Mouse (Mus musculus) embryonic facial prominence, embryonic 10.5 days (tissue): ENCODE results near the gene Mpl. TPM values are rescaled to one million over a fixed set of nuclear protein-coding genes. Genes with fewer than 3 reads are reported as not detected.

ENCODE experiments used
- DNase-seq: peaks from one replicate; pipeline ENCODE4 v3.0.0-alpha.2; 2017; ENCODE audit warnings: low spot score
- H3K27ac ChIP-seq: fragments of 300-500 bp; sonication (generic); replicated peaks from 2 replicates; pipeline ENCODE4 v1.5.1; 2016; ENCODE audit warnings: mild to moderate bottlenecking
- H3K27me3 ChIP-seq: fragments of 300-500 bp; sonication (generic); replicated peaks from 2 replicates; pipeline ENCODE4 v1.6.1; 2016; ENCODE audit warnings: low read depth, mild to moderate bottlenecking; ENCODE audit not compliant: poor library complexity, severe bottlenecking
- H3K36me3 ChIP-seq: fragments of 300-500 bp; sonication (generic); replicated peaks from 2 replicates; pipeline ENCODE4 v1.6.1; 2016; ENCODE audit warnings: mild to moderate bottlenecking, moderate library complexity
- H3K4me1 ChIP-seq: fragments of 300-500 bp; sonication (generic); 2 replicates; pipeline ENCODE4 v1.6.1; 2016
- H3K4me3 ChIP-seq: fragments of 300-500 bp; sonication (generic); 2 replicates; pipeline ENCODE4 v1.5.1; 2016; ENCODE audit warnings: mild to moderate bottlenecking, moderate library complexity
- H3K9me3 ChIP-seq: fragments of 300-500 bp; sonication (generic); 2 replicates; pipeline ENCODE4 v1.6.1; 2016; ENCODE audit warnings: mild to moderate bottlenecking
- WGBS: fragments of 180-500 bp; shearing (Covaris S2); methylation state at CpG from one replicate; pipeline ENCODE4 v1.1.7; 2016; 5-methylcytosine and 5-hydroxymethylcytosine counted together
- polyA plus RNA-seq: library from polyadenylated mRNA; unstranded; fragments of >200 nt; fragmentation: Nextera tagmentation; extraction: Ambion mirVana; gene quantifications from 2 replicates; pipeline ENCODE4 v1.2.1, GENCODE M21; 2016

The Mpl gene
- polyA plus RNA-seq, result 0.94 and 1.2 TPM in 2 replicates

DNA sequence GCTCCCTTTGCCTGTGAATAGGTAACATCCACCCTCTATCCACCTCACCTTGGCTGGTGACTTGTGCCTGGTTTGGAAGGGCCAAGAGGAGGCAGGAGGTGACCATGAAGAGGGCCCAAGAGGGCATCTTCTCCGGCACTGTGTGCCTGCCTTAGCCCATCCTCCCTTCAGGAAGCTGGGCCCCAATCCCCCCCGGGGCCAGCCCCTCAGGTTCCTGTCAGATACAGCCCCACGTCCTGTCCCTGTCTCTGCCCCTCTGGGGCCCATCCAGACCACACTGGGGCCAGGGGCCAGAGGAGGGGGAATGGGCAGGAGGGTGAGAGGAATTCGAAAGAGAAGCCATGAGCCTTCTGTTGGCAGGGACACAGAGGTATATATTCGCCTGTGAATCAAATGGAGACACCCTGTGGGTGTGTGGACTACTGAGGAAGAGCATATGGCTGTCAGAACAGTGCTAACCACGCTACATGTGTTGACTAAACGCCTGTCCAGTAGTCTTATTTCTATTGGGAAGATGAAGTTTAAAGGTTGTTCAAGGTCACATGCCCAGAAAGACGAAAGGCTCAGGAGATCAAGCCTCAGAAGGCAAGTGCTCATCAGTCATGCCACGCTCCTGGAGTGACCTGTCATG lies at the start of gene Mpl:
Mpl (minus strand) TSS at position 169 of the 631 bp plus-strand sequence.
- no peaks in the 10 kb centered on the region for H3K9me3 ChIP-seq
- no peak within 1 kb of the TSS for H3K4me3 ChIP-seq
- no peaks in the 10 kb centered on the region for H3K36me3 ChIP-seq
- H3K27me3 ChIP-seq, result no peaks in the 10 kb centered on the region
- H3K4me1 ChIP-seq, result peaks cover 5% of the 10 kb centered on the region; the same call in 1 of the 2 replicates
- WGBS, result 74% methylated on average over 9 of the region's 9 CpGs
- 0 out of 2 replicates have a peak within 1 kb of the TSS, but pooled peaks have one; percentile 19 for H3K27ac ChIP-seq
- DNase-seq, result no peak

DNA sequence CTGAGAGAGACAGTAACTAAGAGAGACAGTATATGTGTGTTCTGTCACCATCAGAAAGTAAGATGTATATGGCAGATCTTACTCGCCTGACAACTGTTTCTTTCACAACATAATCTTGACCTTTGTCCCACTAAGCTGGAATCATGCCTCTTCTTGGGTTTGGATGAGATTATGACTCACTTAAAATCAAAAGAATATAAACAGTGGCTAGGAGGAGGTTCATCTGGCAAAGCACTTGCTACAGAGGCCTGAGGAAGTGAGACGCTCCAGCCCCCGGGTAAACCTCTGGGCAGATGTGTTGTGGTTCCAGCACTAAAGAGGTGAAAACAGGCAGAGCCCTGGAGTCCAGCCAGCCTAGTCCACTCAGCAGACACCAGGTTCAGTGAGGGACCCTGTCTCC lies 48.2 kb upstream of the Mpl start:
- peaks cover 10% of the 10 kb centered on the region for H3K4me1 ChIP-seq
- DNase-seq, result no peak
- WGBS, result 77% methylated on average over 3 of the region's 3 CpGs
- no peak overlapping the region for H3K27ac ChIP-seq
- H3K9me3 ChIP-seq, result no peaks in the 10 kb centered on the region
- H3K4me3 ChIP-seq, result no peak overlapping the region
- H3K27me3 ChIP-seq, result no peaks in the 10 kb centered on the region
- H3K36me3 ChIP-seq, result no peaks in the 10 kb centered on the region

DNA sequence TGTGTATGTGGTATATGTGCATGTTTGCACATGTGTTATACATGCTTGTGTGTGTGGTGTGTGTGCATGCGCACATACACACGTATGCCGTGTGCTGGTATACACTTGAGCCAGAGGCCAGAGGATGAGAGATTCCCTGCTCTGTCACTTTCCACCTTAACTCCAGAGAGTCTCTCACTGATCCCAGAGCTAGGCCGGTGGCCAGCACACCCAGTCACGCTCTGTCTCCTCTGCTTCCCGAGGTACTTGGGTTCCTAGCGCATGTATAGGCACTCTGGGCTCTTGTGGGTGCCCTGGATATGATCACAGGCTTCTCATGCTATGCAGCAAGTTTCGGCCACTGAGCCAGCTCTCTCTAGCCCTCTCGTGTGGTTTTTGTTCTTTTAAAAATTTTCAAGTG lies 43.5 kb upstream of the Mpl start:
- Histone ChIP-seq H3K36me3 (no peaks in the 10 kb centered on the region), H3K4me3 (no peak overlapping the region), H3K9me3 (no peaks in the 10 kb centered on the region), H3K27ac (no peak overlapping the region), H3K4me1 (peaks cover 8% of the 10 kb centered on the region; the same call in 1 of the 2 replicates), H3K27me3 (no peaks in the 10 kb centered on the region)
- 71% methylated on average over 9 of the region's 9 CpGs for WGBS
- DNase-seq, result no peak

DNA sequence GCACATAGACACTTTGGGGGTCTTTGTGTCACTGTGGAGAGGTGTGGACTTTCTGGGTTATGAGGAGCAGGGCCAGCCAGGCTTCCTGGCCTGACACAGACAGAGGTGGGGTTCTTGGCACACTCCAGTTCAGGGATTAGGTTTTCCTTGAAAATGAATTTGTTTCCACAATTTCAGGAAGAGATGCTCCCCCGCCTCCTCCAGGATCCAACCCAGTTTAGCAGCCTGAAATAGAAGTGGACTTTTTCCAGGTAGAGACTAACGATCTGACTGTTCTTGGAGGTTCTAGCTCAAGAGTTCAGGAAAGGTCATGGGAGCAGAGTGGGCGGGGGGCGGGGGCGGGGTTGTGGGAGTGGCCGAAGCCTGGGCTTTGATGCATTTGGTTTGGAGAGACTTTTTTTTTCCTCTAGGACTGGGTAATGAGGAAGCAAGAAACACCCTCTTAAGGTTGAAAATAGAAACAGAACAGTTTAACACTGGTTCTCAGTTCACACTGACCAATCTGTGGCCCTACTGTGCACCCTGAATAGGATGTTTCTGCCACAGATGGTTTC lies 42.9 kb upstream of the Mpl start:
- no peaks in the 10 kb centered on the region for H3K9me3 ChIP-seq
- no peak overlapping the region for H3K4me3 ChIP-seq
- H3K27me3 ChIP-seq, result no peaks in the 10 kb centered on the region
- H3K27ac ChIP-seq, result no peak overlapping the region
- peaks cover 8% of the 10 kb centered on the region; the same call in 1 of the 2 replicates for H3K4me1 ChIP-seq
- no peak for DNase-seq
- 52% methylated on average over 6 of the region's 6 CpGs for WGBS
- H3K36me3 ChIP-seq, result no peaks in the 10 kb centered on the region

DNA sequence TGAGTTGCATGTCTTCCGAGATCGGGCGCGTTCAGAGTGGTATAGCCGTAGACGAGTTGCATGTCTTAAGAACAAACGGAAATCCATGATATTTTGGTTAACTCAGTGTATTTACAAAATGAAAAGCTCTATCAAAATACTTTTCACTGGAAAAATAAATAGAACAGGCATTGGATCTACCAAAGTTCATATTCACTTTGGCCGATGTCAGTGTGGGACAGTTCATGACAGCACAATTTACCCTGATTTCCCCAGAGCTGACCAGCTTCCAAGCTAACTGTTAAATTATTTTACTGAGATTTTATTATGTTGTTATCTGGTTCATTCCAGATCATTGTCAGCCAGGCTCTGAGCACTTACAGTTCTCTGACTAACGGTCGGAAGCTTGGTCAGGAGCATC lies 33.1 kb upstream of the Mpl start:
- no peak overlapping the region for H3K4me3 ChIP-seq
- no peaks in the 10 kb centered on the region for H3K27me3 ChIP-seq
- H3K36me3 ChIP-seq, result no peaks in the 10 kb centered on the region
- H3K9me3 ChIP-seq, result no peaks in the 10 kb centered on the region
- DNase-seq, result no peak
- H3K4me1 ChIP-seq, result peaks cover 12% of the 10 kb centered on the region
- no peak overlapping the region for H3K27ac ChIP-seq
- 94% methylated on average over 10 of the region's 10 CpGs for WGBS

DNA sequence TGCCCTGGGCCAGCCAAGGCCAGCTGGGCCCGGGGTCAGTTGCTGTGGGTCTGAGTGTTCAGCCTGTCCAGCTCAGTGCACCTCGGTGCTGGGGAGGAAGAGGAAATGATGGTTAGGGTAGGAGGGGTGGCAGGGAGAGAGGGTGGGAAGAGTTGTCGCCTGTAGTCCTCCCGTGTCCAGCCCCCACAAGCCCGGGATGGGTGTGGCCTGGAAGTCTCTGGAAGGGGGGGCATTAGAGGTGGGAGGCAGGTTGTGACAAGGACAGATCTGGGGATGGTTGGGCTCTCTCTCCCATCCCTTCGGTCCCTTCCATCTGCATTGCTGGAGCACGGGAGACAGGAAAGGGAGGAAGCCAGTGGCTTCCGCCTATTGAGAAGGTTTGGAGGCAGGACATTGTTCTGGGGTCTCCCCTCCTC lies 32.4 kb upstream of the Mpl start, which contains the start of gene Tie1:
Tie1 (minus strand) TSS at position 345 of the 416 bp plus-strand sequence.
- H3K9me3 ChIP-seq, result no peaks in the 10 kb centered on the region
- no peak within 1 kb of the TSS for H3K4me3 ChIP-seq
- H3K36me3 ChIP-seq, result no peaks in the 10 kb centered on the region
- H3K4me1 ChIP-seq, result peaks cover 16% of the 10 kb centered on the region
- H3K27ac ChIP-seq, result peak within 1 kb of the TSS; percentile 30
- 69% methylated on average over 8 of the region's 8 CpGs for WGBS
- H3K27me3 ChIP-seq, result no peaks in the 10 kb centered on the region
- peak; percentile 24 for DNase-seq

DNA sequence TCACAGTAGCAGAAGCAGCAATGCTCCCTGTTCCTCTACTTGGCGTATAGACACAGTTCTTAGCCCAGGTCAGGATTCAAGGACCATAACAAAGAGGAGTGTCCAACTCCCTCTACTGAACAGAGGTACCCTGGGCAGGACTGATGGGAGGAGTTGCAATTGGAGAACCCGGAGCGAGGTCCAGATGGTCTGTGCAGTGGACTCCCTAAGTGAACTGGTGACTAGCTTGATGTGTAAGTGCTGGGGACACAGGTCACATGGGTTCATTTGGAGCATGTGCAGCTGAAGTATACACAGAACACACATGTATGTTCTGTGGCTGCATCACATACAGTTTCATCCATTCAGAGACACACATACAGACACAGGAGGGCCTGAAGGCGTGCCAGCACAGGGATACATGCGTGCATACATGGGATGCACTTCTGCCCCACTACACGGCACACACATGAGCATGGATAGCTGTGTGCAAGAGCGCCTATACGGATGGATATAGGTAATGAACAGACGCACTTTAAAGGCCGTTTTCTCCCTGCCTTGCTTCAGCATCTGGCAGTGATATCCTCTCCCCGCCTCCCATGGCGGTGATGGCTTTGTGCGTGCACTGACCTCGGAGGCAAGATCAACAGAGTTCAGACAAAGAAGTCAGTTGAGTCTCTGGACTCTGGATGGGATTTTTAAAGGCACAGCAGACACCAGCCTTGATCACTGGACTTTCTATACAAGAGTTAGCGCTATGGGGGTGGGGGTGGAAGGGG lies 19.6 kb upstream of the Mpl start:
- Histone ChIP-seq H3K27me3 (no peaks in the 10 kb centered on the region), H3K36me3 (no peaks in the 10 kb centered on the region), H3K9me3 (no peaks in the 10 kb centered on the region), H3K4me1 (peaks cover 38% of the 10 kb centered on the region), H3K4me3 (no peak overlapping the region), H3K27ac (peak overlapping the region; percentile 85)
- WGBS, result 32% methylated on average over 15 of the region's 15 CpGs
- peak; percentile 68 for DNase-seq

DNA sequence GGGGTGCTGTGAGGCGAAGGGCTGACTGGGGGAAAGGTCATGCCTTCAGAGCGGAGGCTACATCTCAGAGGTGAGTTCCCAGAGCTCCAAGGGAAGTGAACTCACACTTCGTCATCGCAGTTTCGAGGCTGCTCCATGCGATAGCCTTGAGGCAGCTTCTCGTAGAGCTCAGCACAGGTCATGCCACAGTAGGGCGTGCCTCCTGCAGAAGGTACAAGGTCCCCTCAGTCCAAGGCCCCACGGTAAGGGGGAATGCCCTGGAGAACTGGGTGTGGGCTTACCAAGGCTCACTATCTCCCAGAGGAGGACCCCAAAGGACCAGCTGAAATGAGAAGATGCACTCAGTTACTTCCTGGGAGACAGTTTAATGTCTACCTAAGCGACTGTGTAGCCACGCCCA lies 15.4 kb upstream of the Mpl start:
- 82% methylated on average over 11 of the region's 11 CpGs for WGBS
- H3K36me3 ChIP-seq, result no peaks in the 10 kb centered on the region
- peak overlapping the region; percentile 40; the same call in 1 of the 2 replicates for H3K27ac ChIP-seq
- peaks cover 7% of the 10 kb centered on the region; the same call in 1 of the 2 replicates for H3K9me3 ChIP-seq
- H3K4me3 ChIP-seq, result no peak overlapping the region
- peaks cover 41% of the 10 kb centered on the region for H3K4me1 ChIP-seq
- H3K27me3 ChIP-seq, result no peaks in the 10 kb centered on the region
- no peak for DNase-seq

DNA sequence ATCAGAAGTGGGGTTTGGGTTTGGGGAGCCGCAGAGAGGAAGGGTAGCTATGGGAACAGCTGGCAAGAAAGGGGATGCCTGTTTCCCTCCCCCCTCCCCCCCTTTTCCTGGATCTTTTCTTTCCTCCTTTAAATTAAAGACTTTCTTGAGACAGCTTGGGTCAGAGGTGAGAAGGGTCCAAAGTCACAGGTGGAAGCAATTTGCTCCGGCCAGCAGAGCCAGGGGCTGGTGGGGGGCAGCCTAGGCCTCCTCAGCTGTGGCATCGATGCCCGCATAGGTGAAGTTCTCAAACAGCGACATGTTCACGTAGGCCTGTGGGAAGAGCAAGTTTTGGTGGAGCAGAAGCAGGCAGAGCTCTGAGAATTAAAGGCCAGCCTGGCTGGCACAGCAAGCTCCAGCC lies 14.0 kb upstream of the Mpl start:
- Histone ChIP-seq H3K27me3 (no peaks in the 10 kb centered on the region), H3K4me1 (peaks cover 27% of the 10 kb centered on the region), H3K9me3 (peaks cover 7% of the 10 kb centered on the region; the same call in 1 of the 2 replicates), H3K4me3 (0 out of 2 replicates have a peak overlapping the region, but pooled peaks have one; percentile 14), H3K27ac (peak overlapping the region; percentile 80), H3K36me3 (no peaks in the 10 kb centered on the region)
- DNase-seq, result peak; percentile 62
- 28% methylated on average over 6 of the region's 6 CpGs for WGBS

DNA sequence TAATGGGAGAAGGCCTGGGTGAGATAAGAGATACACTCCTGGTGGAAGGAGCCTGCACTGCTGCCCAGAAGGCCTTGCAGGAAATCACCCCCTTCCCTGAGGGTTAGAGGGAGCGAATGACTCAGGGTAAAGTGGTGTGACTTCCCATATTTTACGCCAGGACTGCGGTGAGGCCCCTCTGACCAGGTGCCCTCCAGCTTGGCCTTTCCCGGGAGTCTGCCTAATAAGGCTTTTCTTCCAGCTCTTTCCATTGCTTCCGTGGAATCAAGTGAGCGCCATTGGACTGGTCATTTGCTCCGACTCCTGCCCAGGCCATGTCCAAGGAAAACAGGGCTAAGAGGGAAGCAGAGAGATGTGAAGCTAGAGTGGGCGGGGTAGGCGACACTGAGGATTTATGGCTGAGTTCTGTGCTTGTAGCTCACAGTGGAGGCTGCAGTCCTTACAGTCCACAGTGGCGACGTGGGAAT lies 8.4 kb upstream of the Mpl start:
- Histone ChIP-seq H3K4me3 (no peak overlapping the region), H3K9me3 (peaks cover 7% of the 10 kb centered on the region; the same call in 1 of the 2 replicates), H3K36me3 (no peaks in the 10 kb centered on the region), H3K27me3 (no peaks in the 10 kb centered on the region), H3K27ac (no peak overlapping the region; the same call in 1 of the 2 replicates), H3K4me1 (peaks cover 17% of the 10 kb centered on the region)
- WGBS, result 54% methylated on average over 11 of the region's 11 CpGs
- peak; percentile 39 for DNase-seq

DNA sequence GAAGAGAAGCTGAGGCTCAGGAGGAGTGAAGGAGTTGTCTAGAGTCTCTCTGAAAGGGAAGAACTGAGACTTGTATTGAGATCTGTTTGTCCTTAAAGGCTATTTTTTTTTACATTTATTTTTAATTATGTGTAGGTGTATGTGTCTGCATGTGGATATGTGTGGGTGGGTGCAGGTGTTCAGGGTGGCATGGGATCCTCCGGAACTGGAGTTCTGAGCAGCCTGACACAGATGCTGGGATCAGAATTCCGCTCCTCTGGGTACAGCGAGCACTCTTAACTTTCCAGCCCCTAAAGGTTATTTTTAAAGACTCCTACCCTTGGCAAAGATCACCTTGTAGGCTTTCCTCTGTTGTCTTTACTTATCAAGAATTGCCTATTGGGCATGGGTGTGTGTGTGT lies 7.6 kb upstream of the Mpl start:
- 91% methylated on average over 3 of the region's 3 CpGs for WGBS

DNA sequence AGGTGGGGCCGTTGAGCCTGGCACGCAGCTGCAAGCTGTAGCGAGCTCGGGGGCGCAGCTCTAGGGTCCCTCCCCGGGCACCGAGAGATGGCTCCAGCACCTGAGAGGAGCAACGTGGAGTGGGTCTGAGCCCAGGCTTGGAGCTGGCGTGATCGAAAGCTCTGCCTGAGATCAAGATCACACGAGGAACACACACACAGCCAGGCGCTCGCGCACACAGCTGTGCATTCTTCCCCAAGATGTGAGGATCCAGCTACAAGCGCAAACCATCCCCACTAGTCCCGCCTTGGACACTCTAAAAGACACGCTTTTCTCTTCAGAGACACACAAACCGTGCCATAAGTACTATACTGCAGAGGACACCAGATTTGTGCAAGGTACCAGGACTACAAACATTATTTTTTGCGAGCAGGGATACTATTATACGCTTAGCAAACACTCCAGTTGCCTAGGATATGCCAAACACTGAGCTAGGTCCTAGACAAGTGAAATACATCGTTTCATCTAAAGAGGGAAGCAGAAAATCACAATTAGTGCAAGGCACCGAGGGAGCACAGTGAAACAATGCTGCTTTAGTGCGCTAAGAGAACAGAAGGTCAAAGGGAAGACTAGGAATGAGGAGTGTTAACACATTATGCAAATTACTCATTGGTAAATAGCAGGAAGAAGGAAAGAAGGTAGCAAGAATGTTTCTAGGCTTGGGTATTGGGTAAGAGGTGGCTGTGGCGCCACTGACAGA lies 10.7 kb downstream of the Mpl start:
- Histone ChIP-seq H3K4me1 (peaks cover 21% of the 10 kb centered on the region), H3K27ac (peak overlapping the region; percentile 73), H3K4me3 (peak overlapping the region; percentile 59), H3K36me3 (no peaks in the 10 kb centered on the region), H3K9me3 (no peaks in the 10 kb centered on the region), H3K27me3 (0 out of 2 replicates have a peak, but pooled peaks cover 7% of the 10 kb centered on the region)
- WGBS, result 19% methylated on average over 24 of the region's 24 CpGs
- peak; percentile 46 for DNase-seq

More for the DNA sequence above, 7.6 kb upstream of the Mpl start:
- no peaks in the 10 kb centered on the region for H3K27me3 ChIP-seq
- no peak overlapping the region for H3K27ac ChIP-seq
- peaks cover 10% of the 10 kb centered on the region for H3K4me1 ChIP-seq
- H3K9me3 ChIP-seq, result peaks cover 7% of the 10 kb centered on the region; the same call in 1 of the 2 replicates
- no peak for DNase-seq
- no peak overlapping the region for H3K4me3 ChIP-seq
- H3K36me3 ChIP-seq, result no peaks in the 10 kb centered on the region
